Mouse (Mus musculus) intestine, embryonic 14.5 days (tissue): ENCODE measurements at regions not wholly inside any gene's neighbourhood (a gene's known extent, or its start where the extent isn't known, plus 50 kb on each side); places are given as distances from the start of the nearest gene placed in this dataset.
A peak's percentile ranks its signal among the peaks of the same experiment; 100 is the strongest.

Source experiments
- ATAC-seq: fragments of 200-750 bp; cut with Nextera tagmentation; replicated peaks from 2 replicates; pipeline ENCODE4 v1.8.0; 2017; ENCODE audit warnings: low read depth, moderate number of reproducible peaks, moderate TSS enrichment, moderate library complexity; ENCODE audit not compliant: low FRiP score, low TSS enrichment
- DNase-seq: peaks from one replicate; pipeline ENCODE4 v3.0.0-alpha.2; 2018; ENCODE audit warnings: low spot score
- H3K27ac ChIP-seq: fragments of 300-500 bp; sonication (generic); 2 replicates; pipeline ENCODE4 v1.5.1; 2014; ENCODE audit warnings: low read depth, mild to moderate bottlenecking, control low read depth
- H3K27me3 ChIP-seq: fragments of 300-500 bp; sonication (generic); replicated peaks from 2 replicates; pipeline ENCODE4 v1.6.1; 2014; ENCODE audit warnings: low read length, control low read depth; ENCODE audit not compliant: control insufficient read depth, insufficient read depth
- H3K36me3 ChIP-seq: fragments of 300-500 bp; sonication (generic); 2 replicates; pipeline ENCODE4 v1.6.1; 2014; ENCODE audit warnings: low read length, control low read depth; ENCODE audit not compliant: control insufficient read depth, insufficient read depth
- H3K4me1 ChIP-seq: fragments of 300-500 bp; sonication (generic); replicated peaks from 2 replicates; pipeline ENCODE4 v1.6.1; 2014; ENCODE audit warnings: low read length, control low read depth, mixed read lengths; ENCODE audit not compliant: control insufficient read depth, insufficient read depth
- H3K4me2 ChIP-seq: fragments of 300-500 bp; sonication (generic); 2 replicates; pipeline ENCODE4 v1.6.1; 2014; ENCODE audit warnings: low read length
- H3K4me3 ChIP-seq: fragments of 300-500 bp; sonication (generic); 2 replicates; pipeline ENCODE4 v1.5.1; 2014; ENCODE audit warnings: low read depth, low read length, control low read depth, mixed read lengths
- H3K9ac ChIP-seq: fragments of 300-500 bp; sonication (generic); 2 replicates; pipeline ENCODE4 v1.6.1; 2014; ENCODE audit warnings: mild to moderate bottlenecking, low read length
- H3K9me3 ChIP-seq: fragments of 300-500 bp; sonication (generic); 2 replicates; pipeline ENCODE4 v1.6.1; 2016; ENCODE audit warnings: low read length, control low read depth; ENCODE audit not compliant: control insufficient read depth
- WGBS: fragments of 180-500 bp; shearing (Covaris S2); extraction: QIAGEN DNeasy Blood & Tissue Kit; methylation state at CpG from one replicate; pipeline ENCODE4 v1.1.7; 2014; 5-methylcytosine and 5-hydroxymethylcytosine counted together

GRCm38 (mm10) chr2:128276337-128276736 is 150.5 kb downstream of the Bcl2l11 start:
- DNase-seq (no peak), ATAC-seq (no peak)
- no peak overlapping the region for H3K4me3 ChIP-seq
- no peak overlapping the region for H3K27ac ChIP-seq
- WGBS: 91% methylated on average over 5 of the region's 5 CpGs
- H3K9me3 ChIP-seq: no peaks in the 10 kb centered on the region
- no peaks in the 10 kb centered on the region for H3K36me3 ChIP-seq
- H3K4me2 ChIP-seq: no peak overlapping the region
- H3K4me1 ChIP-seq: peaks cover 2% of the 10 kb centered on the region; the same call in 1 of the 2 replicates
- H3K27me3 ChIP-seq: no peaks in the 10 kb centered on the region
- H3K9ac ChIP-seq: no peak overlapping the region

DNA sequence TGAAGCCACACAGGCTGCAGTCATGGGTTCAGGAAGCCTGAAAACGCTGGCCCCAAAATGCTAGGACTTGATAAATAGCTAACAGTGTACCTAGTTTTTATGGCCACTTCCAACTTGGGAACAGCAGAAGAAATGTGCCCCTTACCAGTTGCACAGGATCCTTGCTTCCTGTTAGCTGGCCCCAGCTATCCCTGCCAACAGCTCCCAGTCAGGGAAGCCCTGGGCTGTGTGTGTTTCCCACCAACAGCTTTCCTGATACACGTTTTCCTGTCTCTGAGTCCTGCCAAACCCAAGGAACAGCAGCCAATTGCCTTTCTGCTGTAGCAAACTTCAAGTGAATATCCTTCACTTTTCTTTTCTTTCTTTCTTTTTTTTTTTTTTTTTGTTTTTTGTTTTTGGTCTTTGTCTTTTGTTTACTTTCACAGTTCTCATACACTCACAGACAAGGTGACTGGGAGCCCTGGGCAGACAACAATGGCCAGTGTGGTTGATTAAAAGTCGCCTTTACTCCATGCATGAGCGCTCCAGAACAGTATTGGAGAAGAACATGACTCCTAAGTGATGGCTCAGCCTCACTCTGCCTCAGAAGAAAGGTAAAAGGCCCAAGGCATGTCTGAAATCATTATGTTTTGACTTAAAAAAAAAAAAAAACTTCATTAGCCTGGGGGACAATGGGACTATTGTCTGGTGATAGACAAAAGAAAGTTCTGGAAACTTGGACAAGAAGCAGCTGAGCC is 151.7 kb downstream of the Bcl2l11 start:
- no peak for DNase-seq
- WGBS: 59% methylated on average over 4 of the region's 4 CpGs
- no peaks in the 10 kb centered on the region for H3K36me3 ChIP-seq
- H3K4me2 ChIP-seq: no peak overlapping the region
- ATAC-seq: no peak
- no peaks in the 10 kb centered on the region for H3K9me3 ChIP-seq
- no peak overlapping the region for H3K27ac ChIP-seq
- H3K4me3 ChIP-seq: no peak overlapping the region
- no peak overlapping the region for H3K9ac ChIP-seq
- peaks cover 2% of the 10 kb centered on the region; the same call in 1 of the 2 replicates for H3K4me1 ChIP-seq
- no peaks in the 10 kb centered on the region for H3K27me3 ChIP-seq

GRCm38 (mm10) chr2:128278124-128278432 is 152.2 kb downstream of the Bcl2l11 start:
- Histone ChIP-seq H3K4me2 (no peak overlapping the region), H3K27me3 (no peaks in the 10 kb centered on the region), H3K4me3 (no peak overlapping the region), H3K36me3 (no peaks in the 10 kb centered on the region), H3K4me1 (0 out of 2 replicates have a peak, but pooled peaks cover 2% of the 10 kb centered on the region), H3K9ac (no peak overlapping the region), H3K27ac (no peak overlapping the region), H3K9me3 (no peaks in the 10 kb centered on the region)
- ATAC-seq (no peak), DNase-seq (no peak)
- 84% methylated on average over 5 of the region's 5 CpGs for WGBS

DNA sequence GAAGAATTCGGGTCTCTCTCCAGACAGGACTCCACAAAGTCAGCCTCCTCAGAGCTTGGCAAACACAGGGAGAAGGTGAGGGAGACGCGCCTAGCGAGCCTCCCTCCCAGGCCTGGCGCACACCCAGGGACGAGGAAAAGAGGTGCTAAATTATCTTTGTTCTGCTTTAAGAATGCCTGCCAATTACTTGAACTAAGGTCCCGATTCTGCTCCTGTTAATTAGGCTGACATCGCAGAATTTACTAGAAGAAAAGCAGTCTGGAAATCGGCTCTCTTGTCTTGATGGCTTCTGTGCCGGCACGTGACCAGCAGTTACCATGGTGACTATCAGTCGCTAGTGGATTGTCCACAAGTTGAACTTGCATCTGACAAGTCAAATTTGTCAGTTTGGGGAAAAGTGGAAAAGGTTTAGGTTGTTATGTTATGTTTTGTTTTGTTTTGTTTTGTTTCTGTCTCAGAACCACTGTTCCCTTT is 152.8 kb downstream of the Bcl2l11 start:
- WGBS: 37% methylated on average over 12 of the region's 12 CpGs
- Histone ChIP-seq H3K4me1 (0 out of 2 replicates have a peak, but pooled peaks cover 2% of the 10 kb centered on the region), H3K9ac (no peak overlapping the region), H3K27ac (no peak overlapping the region), H3K9me3 (no peaks in the 10 kb centered on the region), H3K36me3 (no peaks in the 10 kb centered on the region), H3K4me3 (no peak overlapping the region), H3K27me3 (no peaks in the 10 kb centered on the region), H3K4me2 (peak overlapping the region; percentile 16; the same call in 1 of the 2 replicates)
- ATAC-seq (no peak; the same call in 1 of the 2 replicates), DNase-seq (no peak)

- H3K4me2 ChIP-seq: no peak overlapping the region
- H3K4me1 ChIP-seq: 0 out of 2 replicates have a peak, but pooled peaks cover 2% of the 10 kb centered on the region
- no peak overlapping the region for H3K27ac ChIP-seq
- WGBS: 69% methylated on average over 10 of the region's 10 CpGs
- no peaks in the 10 kb centered on the region for H3K9me3 ChIP-seq
- no peaks in the 10 kb centered on the region for H3K27me3 ChIP-seq
- no peak for DNase-seq
- no peak for ATAC-seq
- no peak overlapping the region for H3K9ac ChIP-seq
- H3K4me3 ChIP-seq: no peak overlapping the region
- H3K36me3 ChIP-seq: no peaks in the 10 kb centered on the region
Measured at GRCm38 (mm10) chr2:128279127-128279710, 153.4 kb downstream of the Bcl2l11 start.

DNA sequence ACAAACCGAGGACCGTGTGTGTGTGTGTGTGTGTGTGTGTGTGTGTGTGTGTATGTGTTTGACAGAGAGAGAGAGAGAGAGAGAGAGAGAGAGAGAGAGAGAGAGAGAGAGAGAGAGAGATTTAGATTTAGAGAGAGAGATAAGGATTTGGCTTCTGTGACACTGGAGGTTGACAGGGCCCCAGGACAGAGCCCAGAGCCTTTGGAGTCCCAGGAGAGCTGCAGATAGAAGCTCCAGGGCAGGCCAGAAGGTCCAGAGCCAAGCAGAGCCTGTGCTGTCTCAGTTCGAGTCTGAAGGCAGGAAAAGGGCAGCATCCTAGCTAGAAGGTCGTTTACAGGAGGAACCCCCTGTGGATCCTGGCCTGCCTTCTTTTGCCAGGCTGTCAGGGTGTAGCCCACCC is 156.8 kb downstream of the Bcl2l11 start:
- peaks cover 12% of the 10 kb centered on the region; the same call in 1 of the 2 replicates for H3K4me1 ChIP-seq

GRCm38 (mm10) chr2:128284822-128285421 is 159.1 kb downstream of the Bcl2l11 start:
- no peak overlapping the region for H3K27ac ChIP-seq
- DNase-seq (peak; percentile 77), ATAC-seq (peak; percentile 75)
- H3K4me2 ChIP-seq: no peak overlapping the region
- no peak overlapping the region for H3K4me3 ChIP-seq
- no peaks in the 10 kb centered on the region for H3K36me3 ChIP-seq
- H3K9ac ChIP-seq: no peak overlapping the region
- H3K27me3 ChIP-seq: no peaks in the 10 kb centered on the region
- WGBS: 53% methylated on average over 7 of the region's 7 CpGs
- peaks cover 10% of the 10 kb centered on the region; the same call in 1 of the 2 replicates for H3K4me1 ChIP-seq
- no peaks in the 10 kb centered on the region for H3K9me3 ChIP-seq

More for the DNA sequence above, 156.8 kb downstream of the Bcl2l11 start:
- H3K4me2 ChIP-seq: no peak overlapping the region
- ATAC-seq (no peak), DNase-seq (no peak)
- H3K27me3 ChIP-seq: no peaks in the 10 kb centered on the region
- H3K4me3 ChIP-seq: no peak overlapping the region
- H3K36me3 ChIP-seq: no peaks in the 10 kb centered on the region
- no peak overlapping the region for H3K9ac ChIP-seq
- 32% methylated on average over 4 of the region's 4 CpGs for WGBS
- H3K27ac ChIP-seq: no peak overlapping the region
- H3K9me3 ChIP-seq: no peaks in the 10 kb centered on the region

DNA sequence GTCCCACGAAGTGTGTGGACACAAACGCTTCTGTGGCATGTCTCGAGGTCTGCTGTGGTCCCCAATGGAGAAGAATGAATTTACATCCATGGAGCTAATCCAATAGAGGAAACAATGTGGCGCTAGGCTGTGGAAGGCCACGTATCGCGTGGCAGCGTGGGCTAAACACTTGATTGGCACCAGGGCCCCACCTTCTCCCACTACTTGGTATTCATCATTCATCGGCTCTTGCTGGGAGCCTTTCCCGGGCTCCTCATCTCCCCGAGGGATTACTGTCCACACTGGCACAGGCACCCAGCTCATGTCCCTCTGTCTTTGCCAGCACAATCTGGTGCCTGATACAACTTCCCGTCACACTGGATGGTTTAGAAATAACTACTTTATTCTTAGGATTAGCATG is 159.6 kb downstream of the Bcl2l11 start:
- H3K9ac ChIP-seq: no peak overlapping the region
- H3K27me3 ChIP-seq: no peaks in the 10 kb centered on the region
- WGBS: 96% methylated on average over 12 of the region's 12 CpGs
- DNase-seq (no peak), ATAC-seq (no peak)
- no peaks in the 10 kb centered on the region for H3K36me3 ChIP-seq
- H3K4me1 ChIP-seq: peaks cover 10% of the 10 kb centered on the region; the same call in 1 of the 2 replicates
- no peak overlapping the region for H3K4me2 ChIP-seq
- H3K4me3 ChIP-seq: no peak overlapping the region
- no peak overlapping the region for H3K27ac ChIP-seq
- no peaks in the 10 kb centered on the region for H3K9me3 ChIP-seq
